Mouse (Mus musculus): ENCODE measurements around the gene Vsig2.

GRCm38 (mm10) chr9:37592025-37592424, 53.0 kb downstream of the Vsig2 start:
- no peak for TF ChIP-seq POLR2A (IDR thresholded peaks at IDR 0.05; ENCODE audit: insufficient read depth, low read depth, low read length)
- no peak for TF ChIP-seq CTCF (IDR thresholded peaks at IDR 0.05)
- no peak for TF ChIP-seq EP300 (IDR thresholded peaks at IDR 0.05; ENCODE audit: insufficient read depth, low read depth, low read length)
